Mouse (Mus musculus) limb, embryonic 12.5 days (tissue): ENCODE results near the gene Klhdc8a. TPM values are rescaled to one million over a fixed set of nuclear protein-coding genes. Genes with fewer than 3 reads are reported as not detected.

ENCODE experiments used
- polyA plus RNA-seq: library from polyadenylated mRNA; unstranded; fragments of >200 nt; fragmentation: Nextera tagmentation; extraction: Ambion mirVana; gene quantifications from 2 replicates; pipeline ENCODE4 v1.2.1, GENCODE M21; 2016

Gene Klhdc8a
- polyA plus RNA-seq, 1 experiment from 2014 or later, result 0.05 TPM

Other genes with a start within 250 kb of the Klhdc8a start
- 13.1 and 17.2 TPM in 2 replicates for gene Mfsd4a, start 230.6 kb upstream of the Klhdc8a start, polyA plus RNA-seq
- 3.6 TPM in 2 replicates for gene Cdk18, start 158.9 kb upstream of the Klhdc8a start, polyA plus RNA-seq
- 0.83 and 1.2 TPM in 2 replicates for gene Lemd1, start 107.2 kb upstream of the Klhdc8a start, polyA plus RNA-seq
- 0.20 and 0.45 TPM in 2 replicates for gene AC124108.1, start 107.2 kb upstream of the Klhdc8a start, polyA plus RNA-seq
- gene Gm10188, start 68.9 kb upstream of the Klhdc8a start, polyA plus RNA-seq, result not detected in 2 replicates
- 0.63 and 0.95 TPM in 2 replicates for gene Nuak2, start 17.5 kb downstream of the Klhdc8a start, polyA plus RNA-seq
- gene Tmcc2, start 92.7 kb downstream of the Klhdc8a start, polyA plus RNA-seq, result 17.7 and 19.0 TPM in 2 replicates
- gene Dstyk, start 118.9 kb downstream of the Klhdc8a start, polyA plus RNA-seq, result 21.2 and 21.3 TPM in 2 replicates
- gene Rbbp5, start 178.7 kb downstream of the Klhdc8a start, polyA plus RNA-seq, result 63.4 and 66.2 TPM in 2 replicates
- 2.1 and 2.2 TPM in 2 replicates for gene Tmem81, start 207.6 kb downstream of the Klhdc8a start, polyA plus RNA-seq
- gene Cntn2, start 244.6 kb downstream of the Klhdc8a start, polyA plus RNA-seq, result 0.76 and 2.1 TPM in 2 replicates